Mouse (Mus musculus): ENCODE data around the gene Tuba1b. TPM values are rescaled to one million over a fixed set of nuclear protein-coding genes. Genes with fewer than 3 reads are reported as not detected.
A peak's percentile ranks its signal among the peaks of the same experiment; 100 is the strongest.
"Not testable (repeated sequence)": the region's sequence is repeated elsewhere in the genome, so short reads cannot be mapped to it uniquely, and the experiment has no call there.

Gene Tuba1b
- polyA plus RNA-seq, 1 experiment from 2014 or later, result 1,560 TPM

DNA sequence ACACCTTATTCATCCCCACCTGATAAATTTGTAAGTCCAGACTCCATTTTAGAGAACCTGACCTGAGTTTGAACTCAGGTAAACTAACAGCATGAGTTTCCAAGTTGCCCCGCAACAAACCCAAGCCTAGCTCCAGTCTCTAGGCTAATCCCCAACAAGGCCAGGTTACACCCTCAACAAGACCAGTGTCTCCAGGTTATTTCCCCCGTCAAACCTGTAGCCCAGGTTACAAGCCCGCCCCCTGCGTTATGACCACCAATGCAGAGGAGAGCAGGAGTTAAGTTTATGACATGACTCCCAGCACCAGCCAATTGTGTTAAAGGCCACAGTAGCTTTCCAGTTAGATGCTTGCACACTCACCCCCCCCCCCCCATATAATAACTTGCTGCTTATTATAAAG is 8.8 kb upstream of the Tuba1b start:
- ATAC-seq (ENCODE audit: insufficient number of reproducible peaks, insufficient read depth, low FRiP score, low read depth), result no peak
- 72% methylated on average over 4 of the region's 4 CpGs for WGBS

DNA sequence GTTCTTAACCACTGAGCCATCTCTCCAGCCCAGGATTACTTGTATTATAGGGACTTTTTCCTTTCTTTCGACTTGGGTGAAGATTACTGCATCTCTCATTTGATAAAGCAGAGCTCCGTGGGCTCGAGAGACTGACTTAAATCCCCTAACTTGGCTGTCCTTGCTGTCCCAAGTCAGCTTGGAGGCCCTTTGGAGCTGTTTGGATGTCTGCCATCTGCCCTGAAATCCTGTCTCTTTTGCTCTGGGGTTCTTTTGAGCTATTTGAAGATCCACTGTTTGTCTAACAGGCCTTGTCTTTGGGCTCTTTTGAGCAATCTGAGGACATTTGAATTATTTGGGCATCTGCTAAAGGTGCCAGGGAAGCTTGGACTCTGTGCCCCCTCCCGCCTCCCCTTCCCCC is 7.7 kb upstream of the Tuba1b start:
- H3K9ac ChIP-seq (ENCODE audit: low read length), result no peak overlapping the region
- H3K36me3 ChIP-seq (ENCODE audit: control insufficient read depth, insufficient read depth, low read length), result no peaks in the 10 kb centered on the region
- WGBS, result 67% methylated on average over 4 of the region's 4 CpGs
- H3K27ac ChIP-seq (replicated peaks in 1 of 2; ENCODE audit: control insufficient read depth in 1 of 2, insufficient read depth in 1 of 2, low read depth in 2 of 2, low read length in 2 of 2), result no peak overlapping the region
- H3K9me3 ChIP-seq (ENCODE audit: control insufficient read depth, low read length), result 0 out of 2 replicates have a peak, but pooled peaks cover 3% of the 10 kb centered on the region
- H3K27me3 ChIP-seq (ENCODE audit: control insufficient read depth, insufficient read depth, low read length), result no peaks in the 10 kb centered on the region
- H3K4me1 ChIP-seq (ENCODE audit: control insufficient read depth in 2 of 2, insufficient read depth in 2 of 2, low read length in 2 of 2), result no peaks in the 10 kb centered on the region
- H3K4me3 ChIP-seq (ENCODE audit: control insufficient read depth in 1 of 2, insufficient read depth in 1 of 2, low read depth in 1 of 2, low read length in 2 of 2), result no peak overlapping the region
- no peak overlapping the region for H3K4me2 ChIP-seq (ENCODE audit: low read length)
- no peak for ATAC-seq (ENCODE audit: insufficient number of reproducible peaks, insufficient read depth, low FRiP score, low read depth)

More for the DNA sequence above, 8.8 kb upstream of the Tuba1b start:
- Histone ChIP-seq H3K9me3 (ENCODE audit: control insufficient read depth, low read length) (0 out of 2 replicates have a peak, but pooled peaks cover 3% of the 10 kb centered on the region), H3K27ac (replicated peaks in 1 of 2; ENCODE audit: control insufficient read depth in 1 of 2, insufficient read depth in 1 of 2, low read depth in 2 of 2, low read length in 2 of 2) (no peak overlapping the region), H3K9ac (ENCODE audit: low read length) (no peak overlapping the region), H3K27me3 (ENCODE audit: control insufficient read depth, insufficient read depth, low read length) (no peaks in the 10 kb centered on the region), H3K4me1 (ENCODE audit: control insufficient read depth in 2 of 2, insufficient read depth in 2 of 2, low read length in 2 of 2) (no peaks in the 10 kb centered on the region), H3K4me2 (ENCODE audit: low read length) (no peak overlapping the region), H3K36me3 (ENCODE audit: control insufficient read depth, insufficient read depth, low read length) (no peaks in the 10 kb centered on the region), H3K4me3 (ENCODE audit: control insufficient read depth in 1 of 2, insufficient read depth in 1 of 2, low read depth in 1 of 2, low read length in 2 of 2) (no peak overlapping the region)

DNA sequence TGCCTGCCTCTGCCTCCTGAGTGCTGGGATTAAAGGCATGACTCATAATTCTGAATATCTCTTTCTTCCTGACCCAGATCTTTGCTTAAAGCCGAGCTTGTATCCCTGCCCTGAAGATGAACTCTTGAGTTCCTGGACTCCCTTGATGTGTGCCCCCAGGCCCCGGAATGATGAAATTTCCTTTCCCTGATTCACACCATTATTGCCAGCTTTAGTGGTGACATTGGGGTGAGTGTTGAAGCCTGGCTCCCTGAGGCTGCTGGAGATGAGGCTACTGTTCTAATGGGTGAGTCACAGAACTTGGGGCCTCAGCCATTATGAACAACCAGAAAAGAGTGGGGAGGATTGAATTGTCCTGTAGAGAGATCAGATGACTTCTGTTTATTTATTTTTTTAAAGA is 7.2 kb upstream of the Tuba1b start:
- Histone ChIP-seq H3K4me3 (ENCODE audit: control insufficient read depth in 1 of 2, insufficient read depth in 1 of 2, low read depth in 1 of 2, low read length in 2 of 2) (no peak overlapping the region), H3K4me1 (ENCODE audit: control insufficient read depth in 2 of 2, insufficient read depth in 2 of 2, low read length in 2 of 2) (no peaks in the 10 kb centered on the region), H3K4me2 (ENCODE audit: low read length) (no peak overlapping the region), H3K9me3 (ENCODE audit: control insufficient read depth, low read length) (0 out of 2 replicates have a peak, but pooled peaks cover 3% of the 10 kb centered on the region), H3K9ac (ENCODE audit: low read length) (no peak overlapping the region), H3K27ac (replicated peaks in 1 of 2; ENCODE audit: control insufficient read depth in 1 of 2, insufficient read depth in 1 of 2, low read depth in 2 of 2, low read length in 2 of 2) (no peak overlapping the region), H3K27me3 (ENCODE audit: control insufficient read depth, insufficient read depth, low read length) (no peaks in the 10 kb centered on the region), H3K36me3 (ENCODE audit: control insufficient read depth, insufficient read depth, low read length) (no peaks in the 10 kb centered on the region)
- no peak for ATAC-seq (ENCODE audit: insufficient number of reproducible peaks, insufficient read depth, low FRiP score, low read depth)
- WGBS, result 53% methylated on average over 2 of the region's 2 CpGs

DNA sequence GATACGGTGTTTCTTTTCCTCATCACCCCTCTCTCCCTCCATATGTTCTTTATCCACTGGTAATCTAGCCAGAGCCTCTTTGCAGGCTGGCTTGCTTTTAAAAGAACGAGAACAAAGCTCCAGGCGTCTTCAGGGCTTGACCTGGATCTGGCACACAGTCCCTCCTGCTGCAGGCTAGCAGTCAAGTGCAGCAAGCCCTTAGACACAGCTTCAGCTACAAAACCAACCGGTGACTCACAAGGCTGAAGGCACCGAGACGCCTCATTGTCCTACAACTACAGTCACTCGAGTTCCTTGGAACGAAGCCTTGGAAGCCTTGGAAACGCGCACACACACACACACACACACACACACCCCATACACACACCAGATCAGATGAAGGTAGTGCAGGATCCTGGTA is 6.5 kb upstream of the Tuba1b start:
- Histone ChIP-seq H3K27me3 (ENCODE audit: control insufficient read depth, insufficient read depth, low read length) (no peaks in the 10 kb centered on the region), H3K4me3 (ENCODE audit: control insufficient read depth in 1 of 2, insufficient read depth in 1 of 2, low read depth in 1 of 2, low read length in 2 of 2) (no peak overlapping the region), H3K27ac (replicated peaks in 1 of 2; ENCODE audit: control insufficient read depth in 1 of 2, insufficient read depth in 1 of 2, low read depth in 2 of 2, low read length in 2 of 2) (no peak overlapping the region), H3K9ac (ENCODE audit: low read length) (no peak overlapping the region), H3K4me1 (ENCODE audit: control insufficient read depth in 2 of 2, insufficient read depth in 2 of 2, low read length in 2 of 2) (peaks cover 2% of the 10 kb centered on the region in 2 experiments; a peak in 3 of 4 replicates), H3K4me2 (ENCODE audit: low read length) (no peak overlapping the region), H3K36me3 (ENCODE audit: control insufficient read depth, insufficient read depth, low read length) (no peaks in the 10 kb centered on the region), H3K9me3 (ENCODE audit: control insufficient read depth, low read length) (0 out of 2 replicates have a peak, but pooled peaks cover 3% of the 10 kb centered on the region)
- ATAC-seq (ENCODE audit: insufficient number of reproducible peaks, insufficient read depth, low FRiP score, low read depth), result no peak
- WGBS, result 65% methylated on average over 10 of the region's 10 CpGs

DNA sequence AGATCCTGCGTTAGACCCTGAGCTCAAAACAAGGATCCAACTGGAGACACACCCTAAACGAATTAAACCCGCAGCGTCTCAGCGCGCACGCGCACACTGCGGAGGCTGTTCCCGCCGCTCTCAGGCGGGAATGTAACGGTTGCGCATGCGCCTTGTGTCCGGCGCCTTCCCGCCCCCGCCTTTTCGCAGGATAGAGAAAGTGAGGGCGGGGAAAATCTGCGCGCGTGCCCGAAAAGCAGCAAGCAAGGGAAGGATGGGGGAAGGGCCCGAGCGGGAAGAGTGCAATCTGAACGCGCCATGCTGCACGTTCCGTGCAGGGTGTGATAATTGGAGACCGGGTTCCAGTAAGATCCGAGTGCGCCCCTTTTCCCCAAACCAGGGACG is 540 bp downstream of the Tuba1b start:
- under 1% methylated on average over 35 of the region's 35 CpGs for WGBS
- peaks cover 3 to 11% of the 10 kb centered on the region in 2 experiments for H3K4me1 ChIP-seq (ENCODE audit: control insufficient read depth in 2 of 2, insufficient read depth in 2 of 2, low read length in 2 of 2)
- peak overlapping the region; percentile 97 for H3K9ac ChIP-seq (ENCODE audit: low read length)
- peak overlapping the region; percentile 99 for H3K27ac ChIP-seq (replicated peaks in 1 of 2; ENCODE audit: control insufficient read depth in 1 of 2, insufficient read depth in 1 of 2, low read depth in 2 of 2, low read length in 2 of 2)
- H3K27me3 ChIP-seq (ENCODE audit: control insufficient read depth, insufficient read depth, low read length), result no peaks in the 10 kb centered on the region
- no peaks in the 10 kb centered on the region for H3K9me3 ChIP-seq (ENCODE audit: control insufficient read depth, low read length)
- H3K4me3 ChIP-seq (ENCODE audit: control insufficient read depth in 1 of 2, insufficient read depth in 1 of 2, low read depth in 1 of 2, low read length in 2 of 2), result peak overlapping the region; percentile 80 to 96
- peaks cover 17% of the 10 kb centered on the region for H3K36me3 ChIP-seq (ENCODE audit: control insufficient read depth, insufficient read depth, low read length)
- ATAC-seq (ENCODE audit: insufficient number of reproducible peaks, insufficient read depth, low FRiP score, low read depth), result peak; percentile 80
- H3K4me2 ChIP-seq (ENCODE audit: low read length), result peak overlapping the region; percentile 89

DNA sequence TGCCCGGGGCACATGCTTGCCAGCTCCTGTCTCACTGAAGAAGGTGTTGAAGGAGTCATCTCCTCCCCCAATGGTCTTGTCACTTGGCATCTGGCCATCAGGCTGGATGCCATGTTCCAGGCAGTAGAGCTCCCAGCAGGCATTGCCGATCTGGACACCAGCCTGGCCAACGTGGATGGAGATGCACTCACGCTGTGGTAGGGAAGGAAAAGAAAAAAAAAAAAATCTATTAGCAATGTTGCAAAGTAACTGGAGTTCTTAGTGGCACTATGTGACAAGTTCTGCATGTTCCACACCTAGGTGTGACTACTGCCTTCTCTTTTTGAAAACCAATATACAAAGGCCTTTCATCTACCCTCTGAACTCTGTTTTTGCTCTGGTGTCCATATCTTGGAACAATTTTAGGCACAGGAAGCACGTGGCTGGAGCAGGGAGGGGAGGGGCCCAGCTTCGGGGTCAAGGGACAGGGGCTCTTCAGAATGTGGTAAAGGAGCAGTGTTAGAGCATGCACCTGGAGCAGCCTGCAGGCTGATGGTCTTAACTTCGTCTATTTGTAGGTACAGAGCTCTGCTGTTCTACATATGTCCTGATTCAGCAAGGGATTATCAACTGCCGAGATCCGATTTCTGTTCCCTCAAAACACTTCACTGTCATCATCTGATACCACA is 1.2 kb downstream of the Tuba1b start:
- peak overlapping the region; percentile 80 to 96 for H3K4me3 ChIP-seq (ENCODE audit: control insufficient read depth in 1 of 2, insufficient read depth in 1 of 2, low read depth in 1 of 2, low read length in 2 of 2)
- peak overlapping the region; percentile 89 for H3K4me2 ChIP-seq (ENCODE audit: low read length)
- H3K4me1 ChIP-seq (ENCODE audit: control insufficient read depth in 2 of 2, insufficient read depth in 2 of 2, low read length in 2 of 2), result peaks cover 3 to 11% of the 10 kb centered on the region in 2 experiments
- not testable (repeated sequence) for H3K27me3 ChIP-seq (ENCODE audit: control insufficient read depth, insufficient read depth, low read length); H3K9me3 ChIP-seq (ENCODE audit: control insufficient read depth, low read length); ATAC-seq (ENCODE audit: insufficient number of reproducible peaks, insufficient read depth, low FRiP score, low read depth)
- peak overlapping the region; percentile 73 to 99 for H3K27ac ChIP-seq (replicated peaks in 1 of 2; ENCODE audit: control insufficient read depth in 1 of 2, insufficient read depth in 1 of 2, low read depth in 2 of 2, low read length in 2 of 2)
- WGBS, result under 1% methylated on average over 8 of the region's 9 CpGs
- peaks cover 17% of the 10 kb centered on the region for H3K36me3 ChIP-seq (ENCODE audit: control insufficient read depth, insufficient read depth, low read length)
- H3K9ac ChIP-seq (ENCODE audit: low read length), result peak overlapping the region; percentile 97

DNA sequence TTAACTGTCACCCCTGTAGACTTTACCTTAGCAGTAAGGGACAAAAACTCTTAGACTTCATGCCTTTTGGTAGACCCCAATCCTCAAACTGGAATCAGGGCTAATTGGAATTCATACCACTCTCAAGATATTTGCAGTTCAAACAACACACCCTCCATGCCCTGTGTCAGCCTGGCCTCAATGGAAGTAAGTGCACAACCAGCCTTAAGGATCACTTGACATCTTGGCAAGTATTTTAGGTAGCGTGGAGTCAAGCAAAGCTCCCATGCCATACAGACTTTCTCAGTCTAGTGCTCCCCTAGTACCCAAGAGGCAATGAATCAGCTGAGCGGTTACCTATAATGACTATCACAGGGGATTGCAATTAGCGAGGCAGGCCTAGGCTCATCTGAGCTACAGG is 3.4 kb downstream of the Tuba1b start:
- no peaks in the 10 kb centered on the region for H3K9me3 ChIP-seq (ENCODE audit: control insufficient read depth, low read length)
- H3K4me1 ChIP-seq (ENCODE audit: control insufficient read depth in 2 of 2, insufficient read depth in 2 of 2, low read length in 2 of 2), result peaks cover 3 to 11% of the 10 kb centered on the region in 2 experiments
- peak overlapping the region; percentile 13; the same call in 1 of the 2 replicates for H3K4me2 ChIP-seq (ENCODE audit: low read length)
- ATAC-seq (ENCODE audit: insufficient number of reproducible peaks, insufficient read depth, low FRiP score, low read depth), result no peak
- peaks cover 17% of the 10 kb centered on the region for H3K36me3 ChIP-seq (ENCODE audit: control insufficient read depth, insufficient read depth, low read length)
- H3K27me3 ChIP-seq (ENCODE audit: control insufficient read depth, insufficient read depth, low read length), result no peaks in the 10 kb centered on the region
- no peak overlapping the region; the same call in 1 of the 2 replicates for H3K9ac ChIP-seq (ENCODE audit: low read length)
- 76% methylated on average over 3 of the region's 3 CpGs for WGBS
- H3K27ac ChIP-seq (replicated peaks in 1 of 2; ENCODE audit: control insufficient read depth in 1 of 2, insufficient read depth in 1 of 2, low read depth in 2 of 2, low read length in 2 of 2), result 0 out of 4 replicates have a peak overlapping the region, but pooled peaks of 1 of the 2 experiments have one; percentile 24
- no peak overlapping the region for H3K4me3 ChIP-seq (ENCODE audit: control insufficient read depth in 1 of 2, insufficient read depth in 1 of 2, low read depth in 1 of 2, low read length in 2 of 2)
